Mouse (Mus musculus): ENCODE data around the gene Zfp93. TPM values are rescaled to one million over a fixed set of nuclear protein-coding genes. Genes with fewer than 3 reads are reported as not detected.

Gene Zfp93
- 5.0 and 6.5 TPM in 2 replicates for polyA plus RNA-seq (2014; fragmentation: Nextera tagmentation; extraction: Ambion mirVana)

- H3K4me1 ChIP-seq (ENCODE audit: control insufficient read depth in 2 of 2, insufficient read depth in 2 of 2, low read length in 2 of 2): peaks cover 3 to 5% of the 10 kb centered on the region in 2 experiments; a peak in 3 of 4 replicates
- peak within 1 kb of the TSS; percentile 81 for H3K9ac ChIP-seq (ENCODE audit: low read length)
- peak within 1 kb of the TSS; percentile 71 to 84 for H3K4me3 ChIP-seq (ENCODE audit: control insufficient read depth in 1 of 2, insufficient read depth in 1 of 2, low read depth in 1 of 2, low read length in 2 of 2)
- H3K9me3 ChIP-seq (ENCODE audit: control insufficient read depth, low read length): 0 out of 2 replicates have a peak, but pooled peaks cover 2% of the 10 kb centered on the region
- peak within 1 kb of the TSS; percentile 69 to 71 for H3K27ac ChIP-seq (replicated peaks in 1 of 2; ENCODE audit: control insufficient read depth in 1 of 2, insufficient read depth in 1 of 2, low read depth in 2 of 2, low read length in 2 of 2)
- peak within 1 kb of the TSS; percentile 77 for H3K4me2 ChIP-seq (ENCODE audit: low read length)
- 0% methylated on average over 12 of the region's 12 CpGs for WGBS
- no peaks in the 10 kb centered on the region for H3K27me3 ChIP-seq (ENCODE audit: control insufficient read depth, insufficient read depth, low read length)
- peak; percentile 89 for ATAC-seq (ENCODE audit: insufficient number of reproducible peaks, insufficient read depth, low FRiP score, low read depth)
- peaks cover 19% of the 10 kb centered on the region for H3K36me3 ChIP-seq (ENCODE audit: control insufficient read depth, insufficient read depth, low read length)
These were observed at the start of gene Zfp93 for GRCm38 (mm10) chr7:24270288-24270672. Gene Zfp93, plus strand, starts transcription at chr7:24270420.

- H3K9ac ChIP-seq (ENCODE audit: low read length): peak within 1 kb of the TSS; percentile 73
- H3K4me2 ChIP-seq (ENCODE audit: low read length): peak within 1 kb of the TSS; percentile 77
- no peaks in the 10 kb centered on the region for H3K9me3 ChIP-seq (ENCODE audit: control insufficient read depth, low read length)
- H3K4me1 ChIP-seq (ENCODE audit: control insufficient read depth in 2 of 2, insufficient read depth in 2 of 2, low read length in 2 of 2): no peaks in the 10 kb centered on the region
- no peak within 1 kb of the TSS for H3K27ac ChIP-seq (replicated peaks in 1 of 2; ENCODE audit: control insufficient read depth in 1 of 2, insufficient read depth in 1 of 2, low read depth in 2 of 2, low read length in 2 of 2)
- 4% methylated on average over 28 of the region's 28 CpGs for WGBS
- peak within 1 kb of the TSS; percentile 73 to 98 for H3K4me3 ChIP-seq (ENCODE audit: control insufficient read depth in 1 of 2, insufficient read depth in 1 of 2, low read depth in 1 of 2, low read length in 2 of 2)
- H3K27me3 ChIP-seq (ENCODE audit: control insufficient read depth, insufficient read depth, low read length): no peaks in the 10 kb centered on the region
- H3K36me3 ChIP-seq (ENCODE audit: control insufficient read depth, insufficient read depth, low read length): peaks cover 11% of the 10 kb centered on the region
- ATAC-seq (ENCODE audit: insufficient number of reproducible peaks, insufficient read depth, low FRiP score, low read depth): peak; percentile 66
These were observed 33.0 kb upstream of the Zfp93 start, which contains the start of gene Zfp109 for GRCm38 (mm10) chr7:24237040-24237791. Gene Zfp109, minus strand, starts transcription at chr7:24237560.

- ATAC-seq (ENCODE audit: insufficient number of reproducible peaks, insufficient read depth, low FRiP score, low read depth): no peak; the same call in 1 of the 2 replicates
- H3K9ac ChIP-seq (ENCODE audit: low read length): peak overlapping the region; percentile 80; the same call in 1 of the 2 replicates
- 59% methylated on average over 9 of the region's 9 CpGs for WGBS
These were observed 16.2 kb upstream of the Zfp93 start for GRCm38 (mm10) chr7:24253779-24254615.

GRCm38 (mm10) chr7:24254633-24255474 lies 15.4 kb upstream of the Zfp93 start, which contains the start of gene Zfp108:
Gene Zfp108, plus strand, starts transcription at chr7:24254794.
- peak; percentile 67 for ATAC-seq (ENCODE audit: insufficient number of reproducible peaks, insufficient read depth, low FRiP score, low read depth)
- Histone ChIP-seq H3K4me3 (ENCODE audit: control insufficient read depth in 1 of 2, insufficient read depth in 1 of 2, low read depth in 1 of 2, low read length in 2 of 2) (peak within 1 kb of the TSS; percentile 52 to 89), H3K4me1 (ENCODE audit: control insufficient read depth in 2 of 2, insufficient read depth in 2 of 2, low read length in 2 of 2) (peaks cover 3 to 5% of the 10 kb centered on the region in 2 experiments), H3K27me3 (ENCODE audit: control insufficient read depth, insufficient read depth, low read length) (no peaks in the 10 kb centered on the region), H3K9ac (ENCODE audit: low read length) (peak within 1 kb of the TSS; percentile 80), H3K27ac (replicated peaks in 1 of 2; ENCODE audit: control insufficient read depth in 1 of 2, insufficient read depth in 1 of 2, low read depth in 2 of 2, low read length in 2 of 2) (peak within 1 kb of the TSS in 1 of 2 experiments; percentile 47; a peak in 1 of 4 replicates), H3K4me2 (ENCODE audit: low read length) (peak within 1 kb of the TSS; percentile 75), H3K36me3 (ENCODE audit: control insufficient read depth, insufficient read depth, low read length) (0 out of 2 replicates have a peak, but pooled peaks cover 2% of the 10 kb centered on the region), H3K9me3 (ENCODE audit: control insufficient read depth, low read length) (no peaks in the 10 kb centered on the region)
- WGBS: 19% methylated on average over 21 of the region's 21 CpGs

More at GRCm38 (mm10) chr7:24253779-24254615, 16.2 kb upstream of the Zfp93 start:
- no peaks in the 10 kb centered on the region for H3K27me3 ChIP-seq (ENCODE audit: control insufficient read depth, insufficient read depth, low read length)
- H3K4me2 ChIP-seq (ENCODE audit: low read length): peak overlapping the region; percentile 75
- peaks cover 3 to 5% of the 10 kb centered on the region in 2 experiments for H3K4me1 ChIP-seq (ENCODE audit: control insufficient read depth in 2 of 2, insufficient read depth in 2 of 2, low read length in 2 of 2)
- H3K27ac ChIP-seq (replicated peaks in 1 of 2; ENCODE audit: control insufficient read depth in 1 of 2, insufficient read depth in 1 of 2, low read depth in 2 of 2, low read length in 2 of 2): no peak overlapping the region
- peak overlapping the region in 1 of 2 experiments; percentile 52; a peak in 2 of 4 replicates for H3K4me3 ChIP-seq (ENCODE audit: control insufficient read depth in 1 of 2, insufficient read depth in 1 of 2, low read depth in 1 of 2, low read length in 2 of 2)
- H3K9me3 ChIP-seq (ENCODE audit: control insufficient read depth, low read length): no peaks in the 10 kb centered on the region
- H3K36me3 ChIP-seq (ENCODE audit: control insufficient read depth, insufficient read depth, low read length): no peaks in the 10 kb centered on the region

GRCm38 (mm10) chr7:24259306-24259999 lies 10.8 kb upstream of the Zfp93 start:
- Histone ChIP-seq H3K27ac (replicated peaks in 1 of 2; ENCODE audit: control insufficient read depth in 1 of 2, insufficient read depth in 1 of 2, low read depth in 2 of 2, low read length in 2 of 2) (no peak overlapping the region), H3K4me2 (ENCODE audit: low read length) (no peak overlapping the region), H3K9me3 (ENCODE audit: control insufficient read depth, low read length) (no peaks in the 10 kb centered on the region), H3K36me3 (ENCODE audit: control insufficient read depth, insufficient read depth, low read length) (peaks cover 30% of the 10 kb centered on the region), H3K4me3 (ENCODE audit: control insufficient read depth in 1 of 2, insufficient read depth in 1 of 2, low read depth in 1 of 2, low read length in 2 of 2) (no peak overlapping the region), H3K27me3 (ENCODE audit: control insufficient read depth, insufficient read depth, low read length) (no peaks in the 10 kb centered on the region), H3K9ac (ENCODE audit: low read length) (no peak overlapping the region), H3K4me1 (ENCODE audit: control insufficient read depth in 2 of 2, insufficient read depth in 2 of 2, low read length in 2 of 2) (peaks cover 3 to 5% of the 10 kb centered on the region in 2 experiments; a peak in 3 of 4 replicates)
- no peak for ATAC-seq (ENCODE audit: insufficient number of reproducible peaks, insufficient read depth, low FRiP score, low read depth)
- WGBS: 84% methylated on average over 13 of the region's 13 CpGs

- no peak for ATAC-seq (ENCODE audit: insufficient number of reproducible peaks, insufficient read depth, low FRiP score, low read depth)
- peaks cover 2 to 4% of the 10 kb centered on the region in 2 experiments; a peak in 3 of 4 replicates for H3K4me1 ChIP-seq (ENCODE audit: control insufficient read depth in 2 of 2, insufficient read depth in 2 of 2, low read length in 2 of 2)
- peaks cover 30% of the 10 kb centered on the region for H3K36me3 ChIP-seq (ENCODE audit: control insufficient read depth, insufficient read depth, low read length)
- H3K27me3 ChIP-seq (ENCODE audit: control insufficient read depth, insufficient read depth, low read length): no peaks in the 10 kb centered on the region
- no peak overlapping the region for H3K27ac ChIP-seq (replicated peaks in 1 of 2; ENCODE audit: control insufficient read depth in 1 of 2, insufficient read depth in 1 of 2, low read depth in 2 of 2, low read length in 2 of 2)
- no peak overlapping the region for H3K9ac ChIP-seq (ENCODE audit: low read length)
- 81% methylated on average over 4 of the region's 4 CpGs for WGBS
- no peak overlapping the region for H3K4me2 ChIP-seq (ENCODE audit: low read length)
- H3K4me3 ChIP-seq (ENCODE audit: control insufficient read depth in 1 of 2, insufficient read depth in 1 of 2, low read depth in 1 of 2, low read length in 2 of 2): no peak overlapping the region
- no peaks in the 10 kb centered on the region for H3K9me3 ChIP-seq (ENCODE audit: control insufficient read depth, low read length)
These were observed 10.3 kb upstream of the Zfp93 start for GRCm38 (mm10) chr7:24260000-24260312.
